ENCODE assay signal across 1 mouse cellular context in genomic region chr14:21065490-21066162, GRCm38 (mm10).
TF ChIP-seq lines count a peak whose summit lies in the region.

No protein-coding gene starts in this region.

TF ChIP-seq in MEL, 35 proteins besides CTCF, POLR2A, EP300 and RAD21 (continued from another document):
- no peak for TF ChIP-seq E2F4 (IDR thresholded peaks at IDR 0.05; ENCODE audit: borderline replicate concordance, low read depth, low read length)
- TF ChIP-seq TAL1 (IDR thresholded peaks at IDR 0.05; ENCODE audit: low read length): no peak
- no peak for TF ChIP-seq MYC (IDR thresholded peaks at IDR 0.05; ENCODE audit: low read depth, low read length)
- TF ChIP-seq SIN3A (IDR thresholded peaks at IDR 0.05; ENCODE audit: low read length): peak; percentile 44; the same call in 1 of the 2 replicates
- no peak for TF ChIP-seq USF1 (IDR thresholded peaks at IDR 0.05; ENCODE audit: low read depth, low read length)
- no peak for TF ChIP-seq POLR2AphosphoS2 (IDR thresholded peaks at IDR 0.05; ENCODE audit: low read length)
- no peak for TF ChIP-seq MYB (IDR thresholded peaks at IDR 0.05; ENCODE audit: low read depth, low read length)
- no peak for TF ChIP-seq SMC3 (IDR thresholded peaks at IDR 0.05; ENCODE audit: low read depth, low read length)
- TF ChIP-seq TBP (IDR thresholded peaks at IDR 0.05; ENCODE audit: low read depth, low read length): no peak
- no peak for TF ChIP-seq JUND (IDR thresholded peaks at IDR 0.05; ENCODE audit: low read depth, low read length)
- no peak for TF ChIP-seq MAFK (IDR thresholded peaks at IDR 0.05; ENCODE audit: borderline replicate concordance, low read depth, low read length)
- TF ChIP-seq ZMIZ1 (IDR thresholded peaks at IDR 0.05; ENCODE audit: low read depth, low read length): 0 out of 2 replicates have a peak, but pooled peaks have one; percentile 41
- TF ChIP-seq POLR2AphosphoS5 (IDR thresholded peaks at IDR 0.05; ENCODE audit: borderline replicate concordance, low read depth, low read length): no peak
- no peak for TF ChIP-seq MXI1 (IDR thresholded peaks at IDR 0.05; ENCODE audit: low read depth, low read length)
- TF ChIP-seq TCF12 (IDR thresholded peaks at IDR 0.05; ENCODE audit: low read depth, low read length): peak; percentile 39; the same call in 1 of the 2 replicates
- TF ChIP-seq CHD1 (IDR thresholded peaks at IDR 0.05; ENCODE audit: low read depth, low read length): no peak
- TF ChIP-seq GATA1 (IDR thresholded peaks at IDR 0.05; ENCODE audit: low read depth, low read length): peak; percentile 87
- TF ChIP-seq RCOR1 (IDR thresholded peaks at IDR 0.05; ENCODE audit: low read depth, low read length): 0 out of 2 replicates have a peak, but pooled peaks have one; percentile 18
- no peak for TF ChIP-seq USF2 (IDR thresholded peaks at IDR 0.05; ENCODE audit: borderline replicate concordance in 1 of 2, insufficient read depth in 1 of 2, low read depth in 1 of 2, low read length in 2 of 2)
- no peak for TF ChIP-seq MEF2A (IDR thresholded peaks at IDR 0.05; ENCODE audit: extremely low read depth, insufficient replicate concordance, low read depth, low read length, poor library complexity, severe bottlenecking)
- TF ChIP-seq NELFE (IDR thresholded peaks at IDR 0.05; ENCODE audit: low read depth, low read length): no peak
- no peak for TF ChIP-seq UBTF (IDR thresholded peaks at IDR 0.05; ENCODE audit: borderline replicate concordance, insufficient read depth, low read depth, low read length)
